Mouse (Mus musculus) bone marrow macrophage, adult 2 months (primary cell): Measurements from ENCODE around the gene Mfsd7a.

Experiments used
- CTCF ChIP-seq: IDR thresholded peaks from 2 replicates; pipeline ENCODE4 v1.5.1; 2012; ENCODE audit warnings: low read depth, mild to moderate bottlenecking, low read length, moderate library complexity
- POLR2A ChIP-seq: IDR thresholded peaks from 2 replicates; pipeline ENCODE4 v1.6.1; 2012; ENCODE audit warnings: mild to moderate bottlenecking, low read depth, low read length, borderline replicate concordance

DNA sequence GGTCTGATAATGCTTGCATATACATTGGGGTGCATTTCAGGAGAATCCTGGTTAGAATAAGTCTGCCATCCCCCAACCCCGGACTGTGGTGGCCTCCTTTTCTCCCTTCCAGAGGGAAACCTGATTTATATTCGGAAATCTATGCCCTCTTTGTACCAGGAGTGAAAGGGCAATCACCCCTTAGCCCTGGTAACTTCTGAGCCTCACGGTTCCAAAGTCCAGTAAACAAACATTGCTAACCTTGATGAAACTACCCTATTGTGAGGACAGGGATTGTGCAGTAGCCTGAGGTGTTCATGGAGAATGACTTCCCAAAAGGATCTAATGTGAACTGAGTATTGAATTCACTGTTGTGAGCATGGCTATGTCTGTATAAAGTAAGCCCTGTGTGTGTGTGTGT, 5.4 kb upstream of the Mfsd7a start:
- TF ChIP-seq CTCF, result no peak
- no peak for TF ChIP-seq POLR2A
